Mouse (Mus musculus): Measurements from ENCODE around the gene Olfr1412. TPM values are rescaled to one million over a fixed set of nuclear protein-coding genes. Genes with fewer than 3 reads are reported as not detected.

The Olfr1412 gene
- total and polyA plus RNA-seq, 2 experiments from 2014 or later: not detected

DNA sequence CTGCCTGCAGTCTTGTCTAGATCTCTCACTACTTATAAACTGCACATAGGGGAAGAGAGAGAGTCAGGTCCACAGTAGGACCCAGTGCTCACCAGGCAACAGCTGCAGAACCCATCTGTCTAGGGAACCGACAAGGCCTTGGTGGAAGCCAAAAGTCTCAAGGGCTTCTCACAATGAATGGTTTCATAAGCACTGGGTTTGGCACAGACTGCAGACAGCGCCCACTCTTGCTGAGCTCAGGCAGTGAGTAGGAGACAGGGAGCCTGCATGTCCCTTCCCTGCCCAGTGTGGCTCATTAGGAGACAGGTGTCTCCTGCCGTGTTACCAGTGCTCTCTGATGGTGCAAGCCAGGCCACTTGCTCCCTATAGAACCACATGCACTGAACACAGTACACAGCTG, 52.6 kb downstream of the Olfr1412 start:
- ATAC-seq (ENCODE audit: low FRiP score): no peak
- H3K27me3 ChIP-seq (ENCODE audit: insufficient read depth, low read length): no peaks in the 10 kb centered on the region
- peaks cover 34% of the 10 kb centered on the region for H3K36me3 ChIP-seq (ENCODE audit: insufficient read depth, low read length)
- DNase-seq (ENCODE audit: low spot score): no peak
- H3K4me3 ChIP-seq (ENCODE audit: low read depth, low read length): no peak overlapping the region
- peaks cover 11% of the 10 kb centered on the region for H3K4me1 ChIP-seq (ENCODE audit: insufficient read depth, low read length)
- 90% methylated on average over 3 of the region's 3 CpGs for WGBS
- no peak overlapping the region for H3K4me2 ChIP-seq (ENCODE audit: low read depth, low read length, poor library complexity, severe bottlenecking)
- no peaks in the 10 kb centered on the region for H3K9me3 ChIP-seq (ENCODE audit: low read length)
- TF ChIP-seq CTCF (IDR thresholded peaks at IDR 0.05): no peak
- no peak overlapping the region for H3K9ac ChIP-seq (replicated peaks; ENCODE audit: low read length, poor library complexity, severe bottlenecking)
- H3K27ac ChIP-seq (ENCODE audit: low read depth, low read length): no peak overlapping the region

DNA sequence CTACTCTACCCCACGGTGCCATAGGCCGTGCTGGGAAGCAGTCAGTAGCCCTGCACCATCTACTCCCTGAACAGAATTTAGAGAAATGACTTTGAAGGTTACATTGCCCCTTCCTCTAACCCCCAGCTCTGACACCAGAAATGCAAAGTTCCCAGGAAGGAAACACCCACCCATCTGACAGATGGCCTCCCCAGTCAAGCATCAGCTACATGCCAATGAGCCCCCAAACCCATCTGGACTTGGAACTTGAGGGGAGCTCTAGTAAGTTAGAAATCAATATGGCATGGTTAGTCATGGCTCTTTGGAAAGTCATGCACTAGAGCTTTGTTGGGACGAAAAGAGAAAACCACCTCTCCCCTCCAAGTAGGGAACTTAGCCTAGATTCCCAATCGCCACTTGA, 53.2 kb downstream of the Olfr1412 start:
- DNase-seq (ENCODE audit: low spot score): no peak
- Histone ChIP-seq H3K9ac (replicated peaks; ENCODE audit: low read length, poor library complexity, severe bottlenecking) (no peak overlapping the region), H3K9me3 (ENCODE audit: low read length) (no peaks in the 10 kb centered on the region), H3K27me3 (ENCODE audit: insufficient read depth, low read length) (no peaks in the 10 kb centered on the region), H3K4me1 (ENCODE audit: insufficient read depth, low read length) (peaks cover 11% of the 10 kb centered on the region), H3K27ac (ENCODE audit: low read depth, low read length) (no peak overlapping the region), H3K36me3 (ENCODE audit: insufficient read depth, low read length) (peaks cover 34% of the 10 kb centered on the region), H3K4me2 (ENCODE audit: low read depth, low read length, poor library complexity, severe bottlenecking) (no peak overlapping the region), H3K4me3 (ENCODE audit: low read depth, low read length) (no peak overlapping the region)
- no peak for ATAC-seq (ENCODE audit: low FRiP score)
- TF ChIP-seq CTCF (IDR thresholded peaks at IDR 0.05): no peak
- WGBS: 97% methylated on average over 4 of the region's 4 CpGs

DNA sequence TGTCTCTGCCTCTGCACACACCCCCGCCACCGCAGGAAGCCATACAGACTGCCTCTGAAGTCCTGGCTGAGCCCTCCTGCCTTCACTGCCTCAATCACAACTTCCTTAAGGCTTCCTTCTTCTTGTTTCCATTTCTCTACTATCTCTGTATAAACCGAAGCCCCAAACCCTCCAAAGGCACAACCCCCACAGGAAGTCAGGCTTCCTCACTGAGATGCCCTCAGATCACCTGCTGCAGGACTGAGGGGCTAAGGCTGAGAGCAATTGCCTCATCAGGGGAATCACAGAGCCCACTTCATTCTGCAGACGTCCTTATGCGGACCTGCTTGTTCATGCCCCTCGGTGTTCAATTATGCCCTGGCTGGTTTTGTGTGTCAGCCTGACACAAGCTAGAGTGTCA, 54.8 kb downstream of the Olfr1412 start:
- Histone ChIP-seq H3K9ac (replicated peaks; ENCODE audit: low read length, poor library complexity, severe bottlenecking) (0 out of 2 replicates have a peak overlapping the region, but pooled peaks have one; percentile 91), H3K4me3 (ENCODE audit: low read depth, low read length) (peak overlapping the region; percentile 81), H3K36me3 (ENCODE audit: insufficient read depth, low read length) (peaks cover 34% of the 10 kb centered on the region), H3K4me1 (ENCODE audit: insufficient read depth, low read length) (peaks cover 11% of the 10 kb centered on the region), H3K4me2 (ENCODE audit: low read depth, low read length, poor library complexity, severe bottlenecking) (peak overlapping the region; percentile 77), H3K27ac (ENCODE audit: low read depth, low read length) (no peak overlapping the region), H3K27me3 (ENCODE audit: insufficient read depth, low read length) (no peaks in the 10 kb centered on the region), H3K9me3 (ENCODE audit: low read length) (no peaks in the 10 kb centered on the region)
- ATAC-seq (ENCODE audit: low FRiP score) (no peak), DNase-seq (ENCODE audit: low spot score) (no peak)
- 89% methylated on average over 6 of the region's 6 CpGs for WGBS
- no peak for TF ChIP-seq CTCF (IDR thresholded peaks at IDR 0.05)

Other genes starting within 250 kb of the Olfr1412 start
- 168 and 219 TPM in 2 replicates for gene Ndufa10, start 111.9 kb upstream of the Olfr1412 start, total RNA-seq (2014; rRNA removed)
- gene Ndufa10, start 111.9 kb upstream of the Olfr1412 start, polyA plus RNA-seq (2015; fragmentation: Nextera tagmentation; extraction: Ambion mirVana): 329 and 363 TPM in 2 replicates
- gene Olfr1416, start 100.7 kb upstream of the Olfr1412 start, total RNA-seq (2014; rRNA removed): not detected in 2 replicates
- gene Olfr1416, start 100.7 kb upstream of the Olfr1412 start, polyA plus RNA-seq (2015; fragmentation: Nextera tagmentation; extraction: Ambion mirVana): not detected in 2 replicates
- not detected in 2 replicates for gene Olfr1415, start 89.7 kb upstream of the Olfr1412 start, total RNA-seq (2014; rRNA removed)
- gene Olfr1415, start 89.7 kb upstream of the Olfr1412 start, polyA plus RNA-seq (2015; fragmentation: Nextera tagmentation; extraction: Ambion mirVana): not detected in 2 replicates
- gene Olfr1414, start 67.1 kb upstream of the Olfr1412 start, total RNA-seq (2014; rRNA removed): not detected in 2 replicates
- gene Olfr1414, start 67.1 kb upstream of the Olfr1412 start, polyA plus RNA-seq (2015; fragmentation: Nextera tagmentation; extraction: Ambion mirVana): not detected in 2 replicates
- not detected in 2 replicates for gene Olfr1413, start 14.5 kb upstream of the Olfr1412 start, total RNA-seq (2014; rRNA removed)
- gene Olfr1413, start 14.5 kb upstream of the Olfr1412 start, polyA plus RNA-seq (2015; fragmentation: Nextera tagmentation; extraction: Ambion mirVana): not detected in 2 replicates
- gene Olfr1411, start 8.6 kb downstream of the Olfr1412 start, total RNA-seq (2014; rRNA removed): not detected in 2 replicates
- gene Olfr1411, start 8.6 kb downstream of the Olfr1412 start, polyA plus RNA-seq (2015; fragmentation: Nextera tagmentation; extraction: Ambion mirVana): not detected in 2 replicates
- gene Olfr1410, start 20.0 kb downstream of the Olfr1412 start, total RNA-seq (2014; rRNA removed): not detected in 2 replicates
- not detected in 2 replicates for gene Olfr1410, start 20.0 kb downstream of the Olfr1412 start, polyA plus RNA-seq (2015; fragmentation: Nextera tagmentation; extraction: Ambion mirVana)
- gene Olfr12, start 32.0 kb downstream of the Olfr1412 start, total RNA-seq (2014; rRNA removed): not detected in 2 replicates
- not detected in 2 replicates for gene Olfr12, start 32.0 kb downstream of the Olfr1412 start, polyA plus RNA-seq (2015; fragmentation: Nextera tagmentation; extraction: Ambion mirVana)
- 182 and 297 TPM in 2 replicates for gene Cops9, start 56.2 kb downstream of the Olfr1412 start, total RNA-seq (2014; rRNA removed)
- gene Cops9, start 56.2 kb downstream of the Olfr1412 start, polyA plus RNA-seq (2015; fragmentation: Nextera tagmentation; extraction: Ambion mirVana): 598 and 604 TPM in 2 replicates
- not detected in 2 replicates for gene Otos, start 63.1 kb downstream of the Olfr1412 start, total RNA-seq (2014; rRNA removed)
- gene Otos, start 63.1 kb downstream of the Olfr1412 start, polyA plus RNA-seq (2015; fragmentation: Nextera tagmentation; extraction: Ambion mirVana): 0.69 and 0.96 TPM in 2 replicates
- 151 and 208 TPM in 2 replicates for gene Gpc1, start 245.9 kb downstream of the Olfr1412 start, total RNA-seq (2014; rRNA removed)
- gene Gpc1, start 245.9 kb downstream of the Olfr1412 start, polyA plus RNA-seq (2015; fragmentation: Nextera tagmentation; extraction: Ambion mirVana): 51.8 and 53.3 TPM in 2 replicates